Mouse (Mus musculus) CH12.LX (cell line): ENCODE results near the gene Hist1h2bg. TPM values are rescaled to one million over a fixed set of nuclear protein-coding genes. Genes with fewer than 3 reads are reported as not detected.
"Not testable (repeated sequence)": the region's sequence is repeated elsewhere in the genome, so short reads cannot be mapped to it uniquely, and the experiment has no call there.

Experiments used
- DNase-seq: peaks from one replicate; pipeline ENCODE4 v3.0.0-alpha.2; 2013; ENCODE audit errors: extremely low read depth
- H3K27ac ChIP-seq: 2 replicates; pipeline ENCODE4 v1.5.1; 2012; ENCODE audit warnings: low read depth, mild to moderate bottlenecking, control low read depth, moderate library complexity; ENCODE audit not compliant: insufficient read depth
- H3K27me3 ChIP-seq: replicated peaks from 2 replicates; pipeline ENCODE3; 2012; ENCODE audit warnings: inconsistent platforms
- H3K36me3 ChIP-seq, 2 experiments: replicated peaks in 1 of 2; 2 replicates each; pipeline versions ENCODE3 to v1.6.1; 2012; ENCODE audit warnings: inconsistent platforms in 1 of 2, low read length in 1 of 2, mild to moderate bottlenecking in 1 of 2, mixed read lengths in 1 of 2, moderate library complexity in 1 of 2; ENCODE audit not compliant: control insufficient read depth in 1 of 2, insufficient read depth in 1 of 2
- H3K4me1 ChIP-seq, 2 experiments: 2 replicates each; pipeline ENCODE4 v1.6.1; 2012; ENCODE audit warnings: inconsistent platforms in 1 of 2, moderate library complexity in 1 of 2; ENCODE audit not compliant: insufficient read depth in 2 of 2, control insufficient read depth in 1 of 2
- H3K4me2 ChIP-seq: 2 replicates; pipeline ENCODE4 v1.6.1; 2012; ENCODE audit warnings: low read depth, mild to moderate bottlenecking, control low read depth; ENCODE audit not compliant: poor library complexity, insufficient read depth, severe bottlenecking
- H3K4me3 ChIP-seq, 3 experiments: fragments of 150-350 bp in 1 of 3; sonication (generic) in 1 of 3; replicated peaks in 1 of 3; 2 replicates each; pipeline versions ENCODE3 to v1.5.1; 2011 to 2012; ENCODE audit warnings: low read depth in 2 of 3, low read length in 2 of 3, mild to moderate bottlenecking in 2 of 3, moderate library complexity in 2 of 3, control low read depth in 1 of 3, improper control_type of control experiment in 1 of 3, inconsistent platforms in 1 of 3, mixed read lengths in 1 of 3; ENCODE audit not compliant: poor library complexity in 1 of 3
- H3K79me2 ChIP-seq: replicated peaks from 2 replicates; pipeline ENCODE4 v1.6.1; 2012; ENCODE audit warnings: mild to moderate bottlenecking, moderate library complexity; ENCODE audit not compliant: control insufficient read depth, poor library complexity, insufficient read depth, severe bottlenecking; ENCODE audit errors: extremely low read depth
- H3K9ac ChIP-seq: 2 replicates; pipeline ENCODE4 v1.6.1; 2012; ENCODE audit warnings: low read depth, mild to moderate bottlenecking, control low read depth, moderate library complexity; ENCODE audit not compliant: insufficient read depth
- H3K9me3 ChIP-seq: replicated peaks from 2 replicates; pipeline ENCODE3; 2012; ENCODE audit warnings: low read length, inconsistent platforms, mixed read lengths
- CHD1 ChIP-seq: IDR thresholded peaks from 2 replicates; pipeline ENCODE4 v1.6.1; 2012; ENCODE audit warnings: low read depth, low read length, improper control_type of control experiment, inconsistent platforms
- CHD2 ChIP-seq: IDR thresholded peaks from 2 replicates; pipeline ENCODE4 v1.6.1; 2011; ENCODE audit warnings: low read length, improper control_type of control experiment
- E2F4 ChIP-seq: IDR thresholded peaks from 2 replicates; pipeline ENCODE4 v1.6.1; 2011; ENCODE audit warnings: low read depth, low read length, improper control_type of control experiment; ENCODE audit not compliant: insufficient replicate concordance
- EP300 ChIP-seq: IDR thresholded peaks from 2 replicates; pipeline ENCODE4 v1.6.1; 2011; ENCODE audit warnings: low read length, improper control_type of control experiment
- HCFC1 ChIP-seq: IDR thresholded peaks from 2 replicates; pipeline ENCODE4 v1.6.1; 2012; ENCODE audit warnings: low read depth, mild to moderate bottlenecking, inconsistent platforms, low read length, improper control_type of control experiment
- KAT2A ChIP-seq: IDR thresholded peaks from 2 replicates; pipeline ENCODE4 v1.6.1; 2012; ENCODE audit warnings: low read length, improper control_type of control experiment, inconsistent platforms; ENCODE audit not compliant: insufficient replicate concordance
- MAX ChIP-seq: IDR thresholded peaks from 2 replicates; pipeline ENCODE4 v1.6.1; 2011; ENCODE audit warnings: low read length, improper control_type of control experiment
- MEF2A ChIP-seq: IDR thresholded peaks from 2 replicates; pipeline ENCODE4 v1.6.1; 2014; ENCODE audit warnings: low read depth, mild to moderate bottlenecking, inconsistent platforms, low read length, improper control_type of control experiment, borderline replicate concordance
- MXI1 ChIP-seq: IDR thresholded peaks from 2 replicates; pipeline ENCODE4 v1.6.1; 2011; ENCODE audit warnings: mild to moderate bottlenecking, low read depth, low read length, improper control_type of control experiment
- MYC ChIP-seq: IDR thresholded peaks from 2 replicates; pipeline ENCODE4 v1.6.1; 2011; ENCODE audit warnings: low read depth, mild to moderate bottlenecking, improper control_type of control experiment, low read length
- NELFE ChIP-seq: IDR thresholded peaks from 2 replicates; pipeline ENCODE4 v1.6.1; 2011; ENCODE audit warnings: low read depth, low read length, improper control_type of control experiment
- POLR2A ChIP-seq: IDR thresholded peaks from 2 replicates; pipeline ENCODE4 v1.6.1; 2011; ENCODE audit warnings: low read depth, mild to moderate bottlenecking, improper control_type of control experiment, low read length
- SIN3A ChIP-seq: IDR thresholded peaks from 2 replicates; pipeline ENCODE4 v1.6.1; 2012; ENCODE audit warnings: low read length, improper control_type of control experiment, inconsistent platforms
- TBP ChIP-seq: conservative IDR thresholded peaks from 2 replicates; pipeline ENCODE4 v1.6.1; 2011; ENCODE audit warnings: low read depth, low read length, improper control_type of control experiment
- TCF12 ChIP-seq: IDR thresholded peaks from 2 replicates; pipeline ENCODE4 v1.6.1; 2014; ENCODE audit warnings: low read depth, mild to moderate bottlenecking, inconsistent platforms, low read length, improper control_type of control experiment
- UBTF ChIP-seq: IDR thresholded peaks from 2 replicates; pipeline ENCODE4 v1.6.1; 2012; ENCODE audit warnings: low read depth, mild to moderate bottlenecking, inconsistent platforms, low read length, improper control_type of control experiment, moderate library complexity
- ZC3H11A ChIP-seq: IDR thresholded peaks from 2 replicates; pipeline ENCODE4 v1.6.1; 2012; ENCODE audit warnings: low read depth, mild to moderate bottlenecking, inconsistent platforms, low read length, improper control_type of control experiment
- ZMIZ1 ChIP-seq: IDR thresholded peaks from 2 replicates; pipeline ENCODE4 v1.6.1; 2012; ENCODE audit warnings: low read depth, mild to moderate bottlenecking, inconsistent platforms, low read length, improper control_type of control experiment
- ZNF384 ChIP-seq: IDR thresholded peaks from 2 replicates; pipeline ENCODE4 v1.6.1; 2012; ENCODE audit warnings: low read depth, low read length, improper control_type of control experiment, inconsistent platforms
- dilution Hi-C: fragments of 300-500 bp; cut with MboI; formaldehyde crosslinking; loops from 2 replicates; pipeline ENCODE4 v1.14.3; 2020; ENCODE audit warnings: low sequenced_read_pairs; ENCODE audit not compliant: extremely low pct_unique_long_range_greater_than_20kb, extremely low pct_ligation_motif_present
- in situ Hi-C: fragments of 300-500 bp; cut with MboI; formaldehyde crosslinking; loops from 3 replicates; pipeline ENCODE4 v1.14.3; 2019; ENCODE audit warnings: low sequenced_read_pairs, low pct_ligation_motif_present, low pct_unique_long_range_greater_than_20kb, mixed read lengths
- polyA plus RNA-seq: library from polyadenylated mRNA; unstranded; fragments of >175 nt; gene quantifications from 2 replicates; pipeline ENCODE4 v1.2.1, GENCODE M21; 2012; ENCODE audit warnings: low read depth; ENCODE audit not compliant: insufficient read length
- total RNA-seq, 2 experiments: library from RNA; depleted of rRNA; stranded (reverse); fragments of 300-350 nt in 1 of 2; fragments of >200 nt in 1 of 2; gene quantifications; 2 replicates each; pipeline ENCODE4 v1.2.3; 2012 to 2014

Gene Hist1h2bg
- total and polyA plus RNA-seq, 3 experiments: 9.4 to 3,252 (median 136) TPM

DNA sequence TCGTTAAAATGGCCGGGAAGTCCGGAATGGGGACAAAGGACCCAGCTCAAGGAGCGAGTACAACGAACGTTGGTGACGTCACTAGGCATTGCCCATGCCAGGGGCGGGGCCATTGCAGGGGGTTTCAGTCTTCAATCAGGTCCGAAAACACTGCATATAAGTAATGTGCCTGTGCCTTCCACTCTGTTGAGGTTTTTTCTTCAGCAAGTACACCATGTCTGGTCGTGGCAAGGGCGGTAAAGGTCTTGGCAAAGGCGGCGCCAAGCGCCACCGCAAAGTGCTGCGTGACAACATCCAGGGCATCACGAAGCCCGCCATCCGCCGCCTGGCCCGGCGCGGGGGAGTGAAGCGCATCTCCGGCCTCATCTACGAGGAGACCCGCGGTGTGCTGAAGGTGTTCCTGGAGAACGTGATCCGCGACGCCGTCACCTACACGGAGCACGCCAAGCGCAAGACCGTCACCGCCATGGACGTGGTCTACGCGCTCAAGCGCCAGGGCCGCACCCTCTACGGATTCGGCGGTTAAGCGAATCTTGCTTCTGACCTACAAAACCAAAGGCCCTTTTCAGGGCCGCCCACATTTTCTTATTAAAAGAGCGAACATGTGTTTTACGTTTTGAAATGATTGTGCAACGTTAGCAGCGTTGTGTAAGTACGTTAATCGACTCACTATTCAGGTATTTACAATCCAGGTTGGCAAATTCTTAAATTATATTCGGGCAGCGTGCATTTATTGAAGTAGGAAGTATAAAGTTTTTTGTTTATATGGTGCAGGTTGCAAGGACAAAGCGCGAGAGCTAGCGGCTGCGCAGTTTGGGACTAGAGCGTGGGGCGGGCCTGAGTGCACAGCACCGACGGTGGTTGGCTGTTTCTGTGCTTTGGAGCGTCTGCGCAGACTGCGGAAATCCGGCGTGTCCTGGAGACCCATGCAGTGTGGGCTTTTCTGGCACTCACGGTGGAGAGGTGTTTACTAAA is 40.0 kb upstream of the Hist1h2bg start, which contains the start of gene Hist1h4h (continued):
- 0 out of 2 replicates have a peak, but pooled peaks have one; percentile 66 for TF ChIP-seq KAT2A

DNA sequence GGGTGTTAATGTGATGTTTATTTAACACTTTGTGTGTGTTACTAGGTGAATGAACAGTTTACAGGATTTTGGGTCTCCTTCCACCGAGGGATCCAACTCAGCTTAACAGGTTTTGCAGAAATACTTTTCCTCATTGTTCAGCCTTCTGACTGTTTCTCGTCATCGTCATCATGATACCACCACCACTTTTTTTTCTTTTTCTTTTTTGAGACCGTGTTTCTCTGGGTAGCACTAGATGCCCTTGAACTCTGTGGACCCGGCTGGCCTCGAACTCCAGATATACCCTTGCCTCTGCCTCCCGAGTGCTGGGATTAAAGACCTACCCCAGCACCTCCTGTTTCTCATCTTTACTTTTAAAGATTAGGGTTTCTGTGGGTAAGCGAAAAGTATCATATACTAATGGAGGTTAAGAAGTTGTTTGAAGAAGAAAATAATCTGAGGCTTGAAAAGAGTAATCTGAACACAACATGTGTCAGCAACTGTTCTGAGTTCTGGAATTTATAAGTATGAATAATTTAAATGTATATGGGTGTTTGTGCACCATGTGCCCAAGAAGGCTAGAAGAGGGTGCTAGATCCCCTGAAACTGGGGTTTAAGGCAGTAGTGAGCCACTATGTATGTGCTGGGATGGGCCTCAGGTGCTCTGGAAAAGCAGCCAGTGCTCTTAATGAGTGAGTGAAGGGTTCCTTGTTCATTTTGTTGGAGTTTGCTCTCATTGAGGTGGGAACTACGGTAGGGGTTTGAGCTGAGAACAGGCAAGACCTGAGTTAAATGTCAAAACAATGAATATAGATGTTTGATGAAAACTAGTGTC is 38.7 kb upstream of the Hist1h2bg start:
- DNase-seq: no peak
- dilution Hi-C loops: no loop called here

DNA sequence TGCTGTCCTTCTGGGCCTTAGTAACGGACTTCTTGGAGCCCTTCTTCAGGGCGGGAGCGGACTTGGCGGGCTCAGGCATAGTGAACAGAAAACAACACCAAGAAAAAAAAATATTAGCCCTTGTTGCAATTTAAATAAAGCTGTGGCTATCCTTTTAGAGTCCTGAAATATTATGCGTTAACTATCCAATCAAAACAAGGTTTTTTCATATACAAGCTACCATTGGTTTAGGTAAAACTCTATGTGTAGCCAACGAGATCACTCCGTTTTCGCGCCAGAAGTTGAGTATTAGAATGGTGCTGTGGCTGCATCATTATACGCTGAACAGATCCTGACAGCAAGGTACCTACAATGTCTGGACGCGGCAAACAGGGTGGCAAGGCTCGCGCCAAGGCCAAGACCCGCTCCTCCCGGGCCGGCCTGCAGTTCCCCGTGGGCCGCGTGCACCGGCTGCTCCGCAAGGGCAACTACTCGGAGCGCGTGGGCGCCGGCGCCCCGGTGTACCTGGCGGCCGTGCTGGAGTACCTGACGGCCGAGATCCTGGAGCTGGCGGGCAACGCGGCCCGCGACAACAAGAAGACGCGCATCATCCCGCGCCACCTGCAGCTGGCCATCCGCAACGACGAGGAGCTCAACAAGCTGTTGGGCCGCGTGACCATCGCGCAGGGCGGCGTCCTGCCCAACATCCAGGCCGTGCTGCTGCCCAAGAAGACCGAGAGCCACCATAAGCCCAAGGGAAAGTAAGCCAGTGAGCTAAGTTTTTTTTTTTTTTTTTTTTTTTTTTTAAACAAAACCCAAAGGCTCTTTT is 37.4 kb upstream of the Hist1h2bg start, which contains the start of gene Hist1h2af:
Gene Hist1h2af (plus strand): TSS at position 347 of the 808 bp plus-strand sequence.
- peak; percentile 94 for DNase-seq
- in situ Hi-C loops: not testable (repeated sequence)

More for the DNA sequence above, 38.7 kb upstream of the Hist1h2bg start:
- in situ Hi-C loops: no loop called here
- peak overlapping the region; percentile 65 for H3K4me2 ChIP-seq
- H3K27me3 ChIP-seq: no peaks in the 10 kb centered on the region
- H3K36me3 ChIP-seq: no peaks in the 10 kb centered on the region
- H3K79me2 ChIP-seq: no peaks in the 10 kb centered on the region
- TF ChIP-seq ZC3H11A: no peak
- peak; percentile 19; the same call in 1 of the 2 replicates for TF ChIP-seq HCFC1
- no peak for TF ChIP-seq EP300
- 0 out of 2 replicates have a peak, but pooled peaks have one; percentile 23 for TF ChIP-seq MYC
- 0 out of 2 replicates have a peak, but pooled peaks have one; percentile 21 for TF ChIP-seq MAX
- TF ChIP-seq TBP: 0 out of 2 replicates have a peak, but pooled peaks have one; percentile 40
- TF ChIP-seq ZNF384: peak; percentile 70
- H3K9me3 ChIP-seq: no peaks in the 10 kb centered on the region
- H3K9ac ChIP-seq: peak overlapping the region; percentile 98
- peak overlapping the region; percentile 82 for H3K27ac ChIP-seq
- peaks cover 9 to 30% of the 10 kb centered on the region in 2 experiments for H3K4me1 ChIP-seq
- H3K4me3 ChIP-seq: peak overlapping the region; percentile 45 to 67 (median 55)

More for the DNA sequence above, 37.4 kb upstream of the Hist1h2bg start, which contains the start of gene Hist1h2af:
- H3K36me3 ChIP-seq, dilution Hi-C loops, H3K27me3 ChIP-seq, H3K9me3 ChIP-seq, H3K79me2 ChIP-seq: not testable (repeated sequence)
- Histone ChIP-seq H3K27ac (peak within 1 kb of the TSS; percentile 93), H3K4me3 (peak within 1 kb of the TSS; percentile 42 to 63 (median 44)), H3K4me1 (peaks cover 14 to 41% of the 10 kb centered on the region in 2 experiments), H3K9ac (peak within 1 kb of the TSS; percentile 100), H3K4me2 (peak within 1 kb of the TSS; percentile 98)
- TF ChIP-seq E2F4 (peak; percentile 99), ZMIZ1 (peak; percentile 93), SIN3A (peak; percentile 89), TCF12 (peak; percentile 81), MXI1 (peak; percentile 73; the same call in 1 of the 2 replicates), CHD2 (peak; percentile 63), MEF2A (peak; percentile 27; the same call in 1 of the 2 replicates), ZNF384 (peak; percentile 93), CHD1 (peak; percentile 76; the same call in 1 of the 2 replicates), POLR2A (peak; percentile 86), TBP (peak; percentile 97), NELFE (peak; percentile 85), UBTF (peak; percentile 49; the same call in 1 of the 2 replicates)
